Mouse (Mus musculus): ENCODE measurements around the gene Pla2g15.

The Pla2g15 gene

DNA sequence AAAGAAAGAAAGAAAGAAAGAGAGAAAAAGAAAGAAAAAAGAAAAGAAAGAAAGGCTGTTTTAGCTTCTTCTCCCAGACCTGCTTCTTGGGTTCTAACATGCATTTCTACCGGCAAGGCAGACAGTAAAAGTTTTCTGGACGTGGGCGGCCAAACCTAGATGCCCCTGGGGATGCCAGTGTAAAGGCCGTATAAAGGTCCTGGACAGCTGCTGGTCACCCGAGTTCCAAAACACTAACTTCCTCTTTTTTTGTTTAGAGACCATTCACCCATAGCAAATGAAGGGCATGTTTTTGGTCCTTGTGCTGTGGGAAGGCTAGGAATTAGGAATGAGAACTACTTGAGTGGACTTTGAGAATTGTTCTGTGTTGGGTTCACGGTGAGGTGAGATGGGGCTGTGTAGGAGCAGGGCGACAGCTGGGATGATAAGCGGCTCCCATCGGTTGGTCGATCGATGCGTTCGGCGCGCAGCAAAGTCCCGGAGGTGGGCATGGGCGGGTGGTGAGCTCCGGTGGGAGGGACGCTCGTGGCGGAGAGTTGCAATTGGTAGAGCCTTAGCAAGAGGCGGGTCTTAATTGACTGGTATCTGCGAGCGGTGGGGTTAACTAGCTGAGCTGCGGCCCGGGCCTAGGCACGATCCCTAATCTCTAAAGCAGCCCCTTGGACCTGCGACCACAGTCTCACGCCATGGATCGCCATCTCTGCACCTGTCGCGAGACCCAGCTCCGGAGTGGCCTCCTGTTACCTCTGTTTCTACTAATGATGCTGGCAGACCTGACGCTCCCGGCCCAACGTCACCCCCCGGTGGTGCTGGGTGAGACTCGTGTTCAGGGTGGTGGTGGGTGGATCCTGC, at the start of gene Pla2g15:
Gene Pla2g15 (plus strand): TSS at position 599 of the 852 bp plus-strand sequence.
- peak; percentile 90 for DNase-seq (ENCODE audit: low spot score)

GRCm38 (mm10) chr8:106102321-106102720, 47.9 kb upstream of the Pla2g15 start:
- DNase-seq (ENCODE audit: low spot score) = no peak

DNA sequence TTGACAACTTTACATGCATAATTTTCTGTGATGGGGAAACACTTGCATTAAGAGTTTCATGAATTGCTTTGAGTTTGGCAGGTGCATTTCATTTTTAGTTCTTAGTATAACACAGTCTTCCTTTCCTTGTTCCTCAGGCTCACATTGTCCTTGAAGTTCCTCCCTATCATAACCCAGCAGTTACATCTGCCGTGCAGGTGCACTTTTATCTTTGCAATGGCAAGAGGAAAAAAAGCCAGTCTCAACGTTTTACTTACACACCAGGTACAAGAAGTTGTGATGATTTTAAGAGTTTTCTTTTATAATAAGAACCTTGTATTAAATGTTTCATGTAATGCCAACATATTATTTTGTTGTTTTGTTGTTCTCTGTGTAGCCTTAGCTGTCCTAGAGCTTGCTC, 46.3 kb upstream of the Pla2g15 start:
- DNase-seq (ENCODE audit: low spot score) = no peak

DNA sequence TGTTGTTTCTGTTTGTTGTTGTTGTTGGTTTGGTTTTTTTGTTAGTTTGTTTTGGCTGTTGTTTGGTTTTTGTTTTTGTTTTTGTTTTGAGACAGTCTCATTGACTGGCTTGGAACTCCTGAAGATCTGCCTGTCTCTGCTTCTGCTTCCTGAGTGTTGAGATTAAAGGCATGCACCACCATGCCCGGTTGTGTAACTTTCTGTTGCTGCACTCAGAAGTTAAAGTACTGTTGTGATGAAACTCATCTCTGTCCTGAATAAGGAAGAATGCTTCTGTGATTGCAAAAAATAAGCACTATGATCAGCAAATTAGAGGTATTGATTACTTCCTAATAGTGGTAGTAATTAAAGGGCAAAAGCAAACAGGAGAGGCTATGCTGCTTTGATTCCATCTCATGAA, 44.0 kb upstream of the Pla2g15 start:
- DNase-seq (ENCODE audit: low spot score) = no peak

DNA sequence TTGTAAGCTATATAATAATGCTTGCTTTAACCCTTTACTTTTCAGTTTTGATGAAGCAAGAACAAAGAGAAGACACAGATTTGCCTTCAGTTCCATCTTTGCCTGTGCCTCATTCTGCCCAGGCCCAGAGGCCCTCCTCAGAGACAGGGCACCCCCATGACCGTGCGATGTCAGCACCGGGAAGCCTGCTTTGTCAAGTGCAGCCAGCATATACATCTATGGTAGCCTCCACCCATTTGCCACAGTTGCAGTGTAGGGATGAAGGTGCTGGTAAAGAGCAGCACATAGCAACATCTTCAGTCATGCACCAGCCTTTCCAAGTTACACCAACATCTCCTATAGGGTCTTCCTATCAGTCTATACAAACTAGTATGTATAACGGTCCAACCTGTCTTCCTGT, 42.1 kb upstream of the Pla2g15 start:
- no peak for DNase-seq (ENCODE audit: low spot score)

- DNase-seq (ENCODE audit: low spot score) = no peak
Observed at GRCm38 (mm10) chr8:106108729-106109128, 41.5 kb upstream of the Pla2g15 start.

DNA sequence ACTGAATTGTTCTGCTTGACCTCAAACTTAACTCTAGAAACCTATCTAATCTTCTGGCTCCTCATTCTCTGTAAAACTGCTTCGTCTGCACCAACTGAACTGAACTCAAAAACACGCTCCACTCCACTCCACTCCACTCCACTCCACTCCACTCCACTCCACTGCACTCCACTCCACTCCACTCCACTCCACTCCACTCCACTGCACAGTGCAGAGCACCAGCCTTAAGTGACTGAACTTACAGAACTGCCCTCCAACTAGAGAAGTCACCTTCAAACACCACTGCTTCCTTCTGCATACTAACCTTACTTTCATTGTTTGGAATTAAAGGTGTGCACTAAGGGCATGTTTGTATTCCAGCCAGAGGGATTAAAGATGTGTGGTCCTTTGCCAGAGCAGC, 38.2 kb upstream of the Pla2g15 start:
- DNase-seq (ENCODE audit: low spot score) = no peak

- no peak for DNase-seq (ENCODE audit: low spot score)
Observed at GRCm38 (mm10) chr8:106112514-106112913, 37.7 kb upstream of the Pla2g15 start.

DNA sequence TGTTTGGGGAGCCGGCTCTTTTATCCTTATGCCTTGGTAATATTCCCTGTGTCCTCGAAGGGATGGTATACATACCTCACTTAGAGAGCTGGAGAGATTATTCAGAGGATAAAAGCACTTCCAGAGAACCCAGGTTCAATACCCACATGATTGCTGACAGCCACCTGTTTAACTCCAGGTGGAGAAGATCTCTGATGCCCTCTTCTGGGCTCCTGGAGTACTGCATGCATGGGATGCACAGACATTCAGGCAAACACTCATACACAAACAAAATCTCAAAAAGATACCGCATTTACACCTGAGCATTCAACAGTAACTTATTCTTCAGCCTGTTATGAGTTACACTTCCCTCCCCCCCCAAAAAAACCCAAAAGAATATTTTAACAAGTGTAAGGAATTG, 34.3 kb upstream of the Pla2g15 start:
- DNase-seq (ENCODE audit: low spot score) = no peak

DNA sequence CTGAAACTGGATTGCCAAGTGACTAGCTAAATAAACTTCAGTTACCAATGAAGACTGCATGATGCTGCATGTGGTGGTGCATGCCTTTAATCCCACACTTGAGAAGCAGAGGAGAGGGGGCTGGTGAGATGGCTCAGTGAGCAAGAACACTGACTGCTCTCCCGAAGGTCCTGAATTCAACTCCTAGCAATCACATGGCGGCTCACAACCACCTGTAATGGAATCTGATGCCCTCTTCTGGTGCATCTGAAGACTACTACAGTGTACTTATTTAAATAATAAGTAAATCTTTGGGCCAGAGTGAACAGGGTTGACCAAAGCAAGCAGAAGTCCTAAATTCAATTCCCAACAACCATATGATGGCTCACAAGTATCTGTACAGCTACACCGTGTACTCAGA, 26.8 kb upstream of the Pla2g15 start:
- DNase-seq (ENCODE audit: low spot score) = no peak

GRCm38 (mm10) chr8:106126055-106126454, 24.1 kb upstream of the Pla2g15 start:
- no peak for DNase-seq (ENCODE audit: low spot score)

DNA sequence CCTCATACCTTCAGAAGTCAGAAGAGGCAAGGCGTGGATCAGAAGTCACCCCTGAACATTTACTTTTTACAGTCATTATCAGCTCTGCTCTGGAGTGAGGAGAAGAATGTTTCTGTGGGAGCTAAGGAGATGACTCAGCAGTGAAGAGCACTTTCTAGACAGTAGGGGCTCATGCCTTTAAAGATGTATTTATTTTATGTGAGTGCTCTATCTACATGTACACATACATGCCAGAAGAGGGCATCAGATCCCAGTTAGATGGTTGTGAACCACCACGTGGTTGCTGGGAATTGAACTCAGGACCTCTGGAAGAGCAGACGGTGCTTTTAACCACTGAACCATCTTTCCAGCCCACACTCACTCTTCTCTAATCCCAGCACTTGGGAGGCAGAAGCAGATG, 23.1 kb upstream of the Pla2g15 start:
- no peak for DNase-seq (ENCODE audit: low spot score)

- DNase-seq (ENCODE audit: low spot score) = no peak
Observed at GRCm38 (mm10) chr8:106127882-106128410, 22.3 kb upstream of the Pla2g15 start.

DNA sequence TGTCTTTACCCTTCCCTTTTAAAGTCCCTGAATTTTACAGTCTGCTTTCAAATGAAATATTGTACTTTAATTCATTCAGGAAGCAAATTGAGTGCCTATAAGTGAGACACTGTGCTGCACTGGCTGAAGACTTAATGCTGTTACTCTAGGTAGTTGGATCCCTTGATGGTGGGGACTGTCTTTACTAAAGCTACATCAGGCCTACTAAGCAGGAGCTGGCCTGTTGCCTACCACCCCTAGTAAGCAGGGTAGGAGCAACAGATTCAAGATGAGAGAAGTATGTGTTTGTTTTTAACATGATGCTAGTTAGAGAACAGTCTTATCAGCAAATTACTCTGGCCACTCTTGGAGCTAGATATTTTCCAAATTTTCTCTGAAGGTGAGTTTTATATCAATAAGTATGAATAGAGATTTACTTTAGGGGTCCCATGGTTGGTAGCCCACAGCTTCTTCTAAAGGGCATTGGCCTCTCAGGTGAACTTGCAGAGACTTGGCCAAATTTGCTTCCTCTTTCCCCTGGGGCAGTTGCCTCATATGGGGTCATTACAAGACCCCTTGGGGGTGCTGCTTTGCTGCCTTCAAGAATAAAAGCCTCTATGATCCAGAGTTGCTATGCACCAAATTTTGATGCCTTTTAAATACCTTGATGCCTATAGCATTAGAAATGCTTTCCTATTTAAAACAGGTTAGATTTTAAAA, 20.8 kb upstream of the Pla2g15 start:
- no peak for DNase-seq (ENCODE audit: low spot score)

GRCm38 (mm10) chr8:106129997-106130396, 20.2 kb upstream of the Pla2g15 start:
- DNase-seq (ENCODE audit: low spot score) = no peak

GRCm38 (mm10) chr8:106130505-106130904, 19.7 kb upstream of the Pla2g15 start:
- DNase-seq (ENCODE audit: low spot score) = no peak

DNA sequence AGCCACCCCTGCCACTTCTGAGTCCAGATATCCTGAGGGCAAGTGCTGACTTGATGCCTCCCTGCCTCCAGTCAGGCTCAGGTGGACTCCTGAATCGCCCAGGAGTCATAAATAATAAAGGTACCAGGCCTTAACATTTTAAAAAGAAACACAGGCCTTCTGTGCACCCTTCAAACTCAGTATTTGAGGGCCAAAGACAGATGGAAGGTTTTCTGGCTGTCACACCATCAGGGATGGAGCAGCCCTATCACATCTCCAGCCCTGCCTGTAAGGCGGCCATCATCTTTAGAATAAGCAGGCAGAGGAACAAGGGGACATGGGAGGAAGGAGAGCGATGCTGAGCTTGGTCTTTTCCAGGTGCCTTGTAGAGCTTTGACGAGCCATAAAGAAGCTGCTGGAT, 19.2 kb upstream of the Pla2g15 start:
- no peak for DNase-seq (ENCODE audit: low spot score)

GRCm38 (mm10) chr8:106131488-106132222, 18.5 kb upstream of the Pla2g15 start:
- DNase-seq (ENCODE audit: low spot score) = no peak

DNA sequence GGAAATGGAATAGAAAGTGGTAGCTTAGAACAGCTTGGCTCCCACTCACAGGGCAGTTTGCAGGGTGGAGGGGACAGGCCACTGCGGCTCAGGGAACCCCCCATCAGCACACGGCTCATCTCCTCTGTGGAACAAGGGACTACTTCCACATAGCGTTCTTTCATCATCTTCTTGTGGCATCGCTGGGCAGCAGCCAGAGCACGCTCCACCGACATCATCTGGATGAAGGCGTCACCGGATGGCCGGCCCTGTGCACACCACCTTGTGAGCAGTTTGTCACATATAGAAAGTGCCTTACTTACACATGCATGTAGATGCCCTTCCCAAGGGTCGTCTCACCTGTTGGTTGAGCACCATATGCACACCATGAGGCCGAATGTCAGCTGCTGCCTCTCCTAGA, 17.8 kb upstream of the Pla2g15 start:
- no peak for DNase-seq (ENCODE audit: low spot score)

GRCm38 (mm10) chr8:106133526-106133925, 16.7 kb upstream of the Pla2g15 start:
- DNase-seq (ENCODE audit: low spot score) = no peak

DNA sequence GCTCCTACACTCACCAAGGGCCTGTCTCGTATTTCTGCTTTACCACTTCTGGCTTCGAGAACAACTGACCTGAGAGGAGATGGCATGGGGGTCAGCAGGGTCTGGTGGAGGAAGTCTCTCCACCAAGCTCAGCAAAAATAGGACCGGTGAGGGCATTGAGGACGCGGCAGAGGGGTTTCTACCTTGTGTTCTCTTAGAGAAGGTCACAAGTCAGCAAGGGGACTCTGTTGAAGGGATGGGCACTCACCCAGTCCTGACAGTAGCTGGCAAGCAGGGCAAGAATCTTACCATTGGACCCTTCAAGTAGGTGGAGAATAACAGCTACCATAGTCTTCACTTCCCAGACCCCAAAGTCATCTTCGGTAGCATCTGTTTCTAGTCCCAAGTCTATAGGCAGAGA, 16.3 kb upstream of the Pla2g15 start:
- DNase-seq (ENCODE audit: low spot score) = no peak

GRCm38 (mm10) chr8:106134751-106135571, 15.2 kb upstream of the Pla2g15 start:
- DNase-seq (ENCODE audit: low spot score) = no peak
